In genomic region chr6:34203503-34203902, GRCm38 (mm10) we compare ENCODE assay signal across 15 mouse cellular contexts.
"Had no signal": no experiment of that assay in that cellular context is flagged by ENCODE, and none has a peak within 500 bp of the region (broad histone marks: within the 10 kb centered on the region; RNA-seq: fewer than 3 reads in every experiment).

No protein-coding gene starts in this region.

- H3K27me3 ChIP-seq: kidney, embryonic 15.5 days; limb, embryonic 15.5 days; liver, embryonic 12.5 days; neural tube, embryonic 12.5 days had no signal

- DNase-seq: kidney, adult 2 months; kidney, postnatal 14 days; layer of hippocampus, postnatal 36 days; lung, embryonic 14.5 days; lung, postnatal 10 days; lung, postnatal 4 days; right cerebral cortex, adult 18-20 months; thymus, postnatal 4 days had no signal

- H3K36me3 ChIP-seq: kidney, embryonic 15.5 days; limb, embryonic 15.5 days; liver, embryonic 12.5 days; neural tube, embryonic 12.5 days had no signal

- H3K4me3 ChIP-seq: kidney, embryonic 15.5 days; limb, embryonic 15.5 days; liver, embryonic 12.5 days; myocyte; neural tube, embryonic 12.5 days had no signal

- H3K4me1 ChIP-seq: limb, embryonic 15.5 days; liver, embryonic 12.5 days; neural tube, embryonic 12.5 days had no signal

- H3K27ac ChIP-seq: kidney, embryonic 15.5 days; limb, embryonic 15.5 days; liver, embryonic 12.5 days; neural tube, embryonic 12.5 days; stomach, postnatal 0 days had no signal

- ATAC-seq: liver, embryonic 12.5 days had no signal

- H3K4me2 ChIP-seq: kidney, embryonic 15.5 days; limb, embryonic 15.5 days; liver, embryonic 12.5 days; lung, embryonic 14.5 days; midbrain, embryonic 11.5 days; neural tube, embryonic 12.5 days had no signal

- H3K9me3 ChIP-seq: kidney, embryonic 15.5 days; limb, embryonic 15.5 days; liver, embryonic 12.5 days; neural tube, embryonic 12.5 days had no signal

- H3K9ac ChIP-seq: kidney, embryonic 15.5 days; limb, embryonic 15.5 days; liver, embryonic 12.5 days; lung, embryonic 14.5 days; neural tube, embryonic 12.5 days had no signal
